Mouse (Mus musculus) stomach, postnatal 0 days (tissue): ENCODE data around the gene Serpina5.

Experiments
- CTCF ChIP-seq: IDR thresholded peaks from 2 replicates; pipeline ENCODE4 v1.5.1; 2016; ENCODE audit warnings: antibody characterized with exemption, low read depth, mild to moderate bottlenecking, moderate library complexity
- EP300 ChIP-seq: optimal IDR thresholded peaks from 2 replicates; pipeline ENCODE3; 2016; ENCODE audit warnings: antibody characterized with exemption

- no peak for TF ChIP-seq CTCF
- TF ChIP-seq EP300, result no peak
These were observed 42.4 kb downstream of the Serpina5 start for GRCm38 (mm10) chr12:104143286-104143685.
